Mouse (Mus musculus): Measurements from ENCODE around the gene Cacna1g. TPM values are rescaled to one million over a fixed set of nuclear protein-coding genes. Genes with fewer than 3 reads are reported as not detected.

The Cacna1g gene
- polyA plus RNA-seq, 1 experiment from 2014 or later, result 5.2 TPM

GRCm38 (mm10) chr11:94491035-94491748, 17.2 kb upstream of the Cacna1g start:
- peak overlapping the region; percentile 78 for H3K4me2 ChIP-seq (replicated peaks)
- 9% methylated on average over 55 of the region's 55 CpGs for WGBS
- peak; percentile 67 for ATAC-seq
- H3K4me3 ChIP-seq (replicated peaks), result peak overlapping the region; percentile 44
- H3K27ac ChIP-seq, result no peak overlapping the region
- 0 out of 2 replicates have a peak, but pooled peaks cover 5% of the 10 kb centered on the region for H3K27me3 ChIP-seq (replicated peaks)
- H3K9me3 ChIP-seq, result no peaks in the 10 kb centered on the region
- peaks cover 12% of the 10 kb centered on the region; the same call in 1 of the 2 replicates for H3K4me1 ChIP-seq (replicated peaks)
- no peaks in the 10 kb centered on the region for H3K36me3 ChIP-seq
- H3K9ac ChIP-seq, result peak overlapping the region; percentile 42

- no peaks in the 10 kb centered on the region for H3K36me3 ChIP-seq
- H3K4me3 ChIP-seq (replicated peaks), result no peak overlapping the region
- H3K27ac ChIP-seq, result no peak overlapping the region
- H3K27me3 ChIP-seq (replicated peaks), result 0 out of 2 replicates have a peak, but pooled peaks cover 5% of the 10 kb centered on the region
- no peak overlapping the region for H3K9ac ChIP-seq
- 40% methylated on average over 4 of the region's 4 CpGs for WGBS
- no peaks in the 10 kb centered on the region for H3K9me3 ChIP-seq
- ATAC-seq, result no peak
- H3K4me2 ChIP-seq (replicated peaks), result no peak overlapping the region
- H3K4me1 ChIP-seq (replicated peaks), result peaks cover 17% of the 10 kb centered on the region; the same call in 1 of the 2 replicates
These were observed 15.7 kb upstream of the Cacna1g start for GRCm38 (mm10) chr11:94489745-94490144.

- Histone ChIP-seq H3K27ac (no peak overlapping the region), H3K27me3 (replicated peaks) (0 out of 2 replicates have a peak, but pooled peaks cover 5% of the 10 kb centered on the region), H3K4me1 (replicated peaks) (peaks cover 17% of the 10 kb centered on the region; the same call in 1 of the 2 replicates), H3K4me3 (replicated peaks) (no peak overlapping the region), H3K36me3 (no peaks in the 10 kb centered on the region), H3K9ac (no peak overlapping the region), H3K9me3 (no peaks in the 10 kb centered on the region), H3K4me2 (replicated peaks) (no peak overlapping the region)
- no peak for ATAC-seq
- WGBS, result 86% methylated on average over 11 of the region's 11 CpGs
These were observed 15.0 kb upstream of the Cacna1g start for GRCm38 (mm10) chr11:94488767-94489533.

- no peaks in the 10 kb centered on the region for H3K9me3 ChIP-seq
- H3K36me3 ChIP-seq, result no peaks in the 10 kb centered on the region
- ATAC-seq, result peak; percentile 55
- no peak within 1 kb of the TSS for H3K27ac ChIP-seq
- 4% methylated on average over 24 of the region's 24 CpGs for WGBS
- H3K9ac ChIP-seq, result 0 out of 2 replicates have a peak within 1 kb of the TSS, but pooled peaks have one; percentile 18
- peak within 1 kb of the TSS; percentile 56 for H3K4me2 ChIP-seq (replicated peaks)
- H3K4me1 ChIP-seq (replicated peaks), result peaks cover 9% of the 10 kb centered on the region; the same call in 1 of the 2 replicates
- H3K4me3 ChIP-seq (replicated peaks), result peak within 1 kb of the TSS; percentile 19; the same call in 1 of the 2 replicates
- no peaks in the 10 kb centered on the region for H3K27me3 ChIP-seq (replicated peaks)
These were observed 12.0 kb upstream of the Cacna1g start, which contains the start of gene Spata20 for GRCm38 (mm10) chr11:94486001-94486400. TSS of gene Spata20 (minus strand) at chr11:94486179.

GRCm38 (mm10) chr11:94485223-94485622, 11.2 kb upstream of the Cacna1g start:
- no peak overlapping the region for H3K4me2 ChIP-seq (replicated peaks)
- H3K36me3 ChIP-seq, result no peaks in the 10 kb centered on the region
- H3K4me3 ChIP-seq (replicated peaks), result no peak overlapping the region
- no peak overlapping the region for H3K9ac ChIP-seq
- H3K27ac ChIP-seq, result no peak overlapping the region
- no peak for ATAC-seq
- H3K27me3 ChIP-seq (replicated peaks), result no peaks in the 10 kb centered on the region
- peaks cover 5% of the 10 kb centered on the region; the same call in 1 of the 2 replicates for H3K4me1 ChIP-seq (replicated peaks)
- H3K9me3 ChIP-seq, result no peaks in the 10 kb centered on the region
- 76% methylated on average over 5 of the region's 5 CpGs for WGBS

- Histone ChIP-seq H3K9ac (no peak overlapping the region), H3K4me3 (replicated peaks) (no peak overlapping the region), H3K4me1 (replicated peaks) (peaks cover 5% of the 10 kb centered on the region; the same call in 1 of the 2 replicates), H3K4me2 (replicated peaks) (no peak overlapping the region), H3K36me3 (no peaks in the 10 kb centered on the region), H3K27ac (no peak overlapping the region), H3K9me3 (no peaks in the 10 kb centered on the region), H3K27me3 (replicated peaks) (no peaks in the 10 kb centered on the region)
- WGBS, result 86% methylated on average over 9 of the region's 9 CpGs
- ATAC-seq, result no peak
These were observed 10.6 kb upstream of the Cacna1g start for GRCm38 (mm10) chr11:94484636-94485035.

GRCm38 (mm10) chr11:94483921-94484320, 9.9 kb upstream of the Cacna1g start:
- Histone ChIP-seq H3K9me3 (no peaks in the 10 kb centered on the region), H3K27me3 (replicated peaks) (no peaks in the 10 kb centered on the region), H3K36me3 (no peaks in the 10 kb centered on the region), H3K4me1 (replicated peaks) (peaks cover 5% of the 10 kb centered on the region; the same call in 1 of the 2 replicates), H3K4me2 (replicated peaks) (no peak overlapping the region), H3K4me3 (replicated peaks) (no peak overlapping the region), H3K27ac (no peak overlapping the region), H3K9ac (no peak overlapping the region)
- WGBS, result 83% methylated on average over 14 of the region's 14 CpGs
- ATAC-seq, result no peak

- H3K4me2 ChIP-seq (replicated peaks), result no peak overlapping the region
- H3K4me3 ChIP-seq (replicated peaks), result no peak overlapping the region
- H3K27me3 ChIP-seq (replicated peaks), result no peaks in the 10 kb centered on the region
- 69% methylated on average over 11 of the region's 11 CpGs for WGBS
- H3K4me1 ChIP-seq (replicated peaks), result peaks cover 5% of the 10 kb centered on the region; the same call in 1 of the 2 replicates
- no peak overlapping the region for H3K9ac ChIP-seq
- ATAC-seq, result no peak
- no peak overlapping the region for H3K27ac ChIP-seq
- no peaks in the 10 kb centered on the region for H3K36me3 ChIP-seq
- H3K9me3 ChIP-seq, result no peaks in the 10 kb centered on the region
These were observed 9.4 kb upstream of the Cacna1g start for GRCm38 (mm10) chr11:94483436-94483835.

GRCm38 (mm10) chr11:94482738-94483137, 8.7 kb upstream of the Cacna1g start:
- 92% methylated on average over 11 of the region's 11 CpGs for WGBS
- Histone ChIP-seq H3K36me3 (no peaks in the 10 kb centered on the region), H3K4me3 (replicated peaks) (no peak overlapping the region), H3K9ac (no peak overlapping the region), H3K27ac (no peak overlapping the region), H3K9me3 (no peaks in the 10 kb centered on the region), H3K27me3 (replicated peaks) (peaks cover 2% of the 10 kb centered on the region), H3K4me2 (replicated peaks) (no peak overlapping the region), H3K4me1 (replicated peaks) (peaks cover 5% of the 10 kb centered on the region; the same call in 1 of the 2 replicates)
- no peak for ATAC-seq

GRCm38 (mm10) chr11:94481963-94482362, 8.0 kb upstream of the Cacna1g start:
- 88% methylated on average over 7 of the region's 7 CpGs for WGBS
- no peak overlapping the region for H3K4me2 ChIP-seq (replicated peaks)
- ATAC-seq, result no peak

GRCm38 (mm10) chr11:94480382-94480781, 6.4 kb upstream of the Cacna1g start:
- H3K9ac ChIP-seq, result no peak overlapping the region
- H3K27me3 ChIP-seq (replicated peaks), result peaks cover 16% of the 10 kb centered on the region
- H3K9me3 ChIP-seq, result no peaks in the 10 kb centered on the region
- no peak overlapping the region for H3K27ac ChIP-seq
- peaks cover 5% of the 10 kb centered on the region; the same call in 1 of the 2 replicates for H3K4me1 ChIP-seq (replicated peaks)
- 89% methylated on average over 9 of the region's 9 CpGs for WGBS
- H3K36me3 ChIP-seq, result no peaks in the 10 kb centered on the region
- H3K4me2 ChIP-seq (replicated peaks), result no peak overlapping the region
- no peak for ATAC-seq
- H3K4me3 ChIP-seq (replicated peaks), result no peak overlapping the region

More at GRCm38 (mm10) chr11:94481963-94482362, 8.0 kb upstream of the Cacna1g start:
- H3K27me3 ChIP-seq (replicated peaks), result peaks cover 4% of the 10 kb centered on the region
- H3K9me3 ChIP-seq, result no peaks in the 10 kb centered on the region
- no peak overlapping the region for H3K27ac ChIP-seq
- no peaks in the 10 kb centered on the region for H3K36me3 ChIP-seq
- H3K4me1 ChIP-seq (replicated peaks), result peaks cover 5% of the 10 kb centered on the region; the same call in 1 of the 2 replicates
- H3K9ac ChIP-seq, result no peak overlapping the region
- no peak overlapping the region for H3K4me3 ChIP-seq (replicated peaks)

GRCm38 (mm10) chr11:94477651-94478050, 3.7 kb upstream of the Cacna1g start:
- no peak overlapping the region for H3K9ac ChIP-seq
- H3K4me2 ChIP-seq (replicated peaks), result no peak overlapping the region
- WGBS, result 78% methylated on average over 6 of the region's 6 CpGs
- ATAC-seq, result no peak
- H3K4me3 ChIP-seq (replicated peaks), result no peak overlapping the region
- no peaks in the 10 kb centered on the region for H3K36me3 ChIP-seq
- peaks cover 37% of the 10 kb centered on the region for H3K27me3 ChIP-seq (replicated peaks)
- H3K9me3 ChIP-seq, result no peaks in the 10 kb centered on the region
- H3K27ac ChIP-seq, result no peak overlapping the region
- H3K4me1 ChIP-seq (replicated peaks), result peaks cover 26% of the 10 kb centered on the region
